Mouse (Mus musculus) myocyte (in vitro differentiated cells): ENCODE measurements around the gene Aurka. TPM values are rescaled to one million over a fixed set of nuclear protein-coding genes. Genes with fewer than 3 reads are reported as not detected.

ENCODE experiments used
- H3K27me3 ChIP-seq: one replicate; pipeline ENCODE4 v1.6.1; 2011; ENCODE audit not compliant: control insufficient read depth, insufficient read depth, insufficient read length
- H3K36me3 ChIP-seq: one replicate; pipeline ENCODE4 v1.6.1; 2011; ENCODE audit not compliant: control insufficient read depth, insufficient read depth
- H3K4me2 ChIP-seq: one replicate; pipeline ENCODE4 v1.6.1; 2011; ENCODE audit warnings: low read depth, control low read depth
- H3K4me3 ChIP-seq: one replicate; pipeline ENCODE4 v1.5.1; 2011; ENCODE audit warnings: mild to moderate bottlenecking, control low read depth, moderate library complexity
- H3K79me2 ChIP-seq: one replicate; pipeline ENCODE4 v1.6.1; 2011; ENCODE audit not compliant: control insufficient read depth, insufficient read depth
- H3ac ChIP-seq: one replicate; pipeline ENCODE4 v1.6.1; 2011; ENCODE audit not compliant: control insufficient read depth, insufficient read length
- CEBPB ChIP-seq: IDR thresholded peaks from 2 replicates; pipeline ENCODE4 v1.6.1; 2011; ENCODE audit warnings: mild to moderate bottlenecking, moderate library complexity; ENCODE audit not compliant: poor library complexity, insufficient read depth, severe bottlenecking
- E2F4 ChIP-seq: IDR thresholded peaks from one replicate; pipeline ENCODE4 v1.6.1; 2011; ENCODE audit warnings: mild to moderate bottlenecking, control low read depth, moderate library complexity; ENCODE audit not compliant: insufficient read depth
- MAX ChIP-seq: IDR thresholded peaks from one replicate; pipeline ENCODE4 v1.6.1; 2011; ENCODE audit warnings: low read depth, mild to moderate bottlenecking, control low read depth
- MYOD1 ChIP-seq, 3 experiments: IDR thresholded peaks; one replicate each; pipeline ENCODE4 v1.6.1; 2011; ENCODE audit warnings: control low read depth in 2 of 3, low read depth in 2 of 3, mild to moderate bottlenecking in 2 of 3, moderate library complexity in 1 of 3; ENCODE audit not compliant: insufficient read length in 2 of 3, control insufficient read depth in 1 of 3
- MYOG ChIP-seq, 3 experiments: IDR thresholded peaks; one replicate each; pipeline ENCODE4 v1.6.1; 2011; ENCODE audit warnings: control low read depth in 2 of 3, low read depth in 2 of 3, mild to moderate bottlenecking in 2 of 3; ENCODE audit not compliant: insufficient read length in 2 of 3, control insufficient read depth in 1 of 3, insufficient read depth in 1 of 3
- POLR2A ChIP-seq: IDR thresholded peaks from one replicate; pipeline ENCODE4 v1.6.1; 2011; ENCODE audit warnings: low read depth, mild to moderate bottlenecking, control low read depth, moderate library complexity; ENCODE audit not compliant: insufficient read length
- POLR2AphosphoS2 ChIP-seq: IDR thresholded peaks from one replicate; pipeline ENCODE4 v1.6.1; 2011; ENCODE audit warnings: low read depth, control low read depth; ENCODE audit not compliant: insufficient read length
- REST ChIP-seq: IDR thresholded peaks from one replicate; pipeline ENCODE4 v1.6.1; 2011; ENCODE audit warnings: mild to moderate bottlenecking, control low read depth, moderate library complexity; ENCODE audit not compliant: insufficient read depth, insufficient read length
- SRF ChIP-seq: IDR thresholded peaks from one replicate; pipeline ENCODE4 v1.6.1; 2011; ENCODE audit warnings: low read depth; ENCODE audit not compliant: control insufficient read depth, insufficient read length
- TCF12 ChIP-seq: IDR thresholded peaks from one replicate; pipeline ENCODE4 v1.6.1; 2011; ENCODE audit warnings: mild to moderate bottlenecking, control low read depth; ENCODE audit not compliant: poor library complexity, insufficient read depth, severe bottlenecking
- TCF3 ChIP-seq: IDR thresholded peaks from one replicate; pipeline ENCODE4 v1.6.1; 2011; ENCODE audit warnings: low read depth, control low read depth; ENCODE audit not compliant: insufficient read length
- polyA plus RNA-seq: library from polyadenylated mRNA; unstranded; fragments of >200 nt; fragmentation: generic; extraction: Trizol; gene quantifications from one replicate; pipeline ENCODE4 v1.2.1, GENCODE M21; 2012; ENCODE audit warnings: missing spikeins

Aurka gene
- polyA plus RNA-seq, 1 experiment: 46.9 TPM

DNA sequence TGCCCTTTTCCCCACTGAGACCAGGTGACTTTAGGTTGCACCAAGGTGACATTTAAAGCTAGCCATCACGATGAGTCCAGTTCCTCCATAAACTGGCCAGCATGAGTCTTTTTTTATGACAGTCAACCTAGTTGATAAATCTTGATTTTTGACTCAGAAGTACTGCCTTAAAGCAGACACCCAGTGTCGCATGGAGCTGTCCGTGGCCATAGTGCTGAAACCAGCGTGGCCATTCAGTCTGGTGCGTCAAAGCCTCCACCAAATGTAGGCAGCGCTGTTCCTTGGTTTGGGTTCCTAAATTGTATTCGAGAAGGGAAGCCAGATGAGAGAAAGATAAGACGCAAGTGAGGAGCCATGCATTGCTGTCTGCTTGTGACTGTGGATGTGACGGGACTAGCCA is 49.5 kb downstream of the Aurka start:
- no peak overlapping the region for H3K4me3 ChIP-seq
- no peaks in the 10 kb centered on the region for H3K27me3 ChIP-seq
- H3ac ChIP-seq: no peak overlapping the region
- TF ChIP-seq MYOG (IDR thresholded peaks at IDR 0.05; ENCODE audit: control insufficient read depth in 1 of 3, insufficient read depth in 1 of 3, insufficient read length in 2 of 3, low read depth in 2 of 3) (no peak), REST (peak; percentile 95), MAX (peak; percentile 12)
- no peaks in the 10 kb centered on the region for H3K36me3 ChIP-seq
- H3K4me2 ChIP-seq: no peak overlapping the region
- no peaks in the 10 kb centered on the region for H3K79me2 ChIP-seq

GRCm38 (mm10) chr2:172311731-172312130 is 58.6 kb downstream of the Aurka start:
- TF ChIP-seq CEBPB (no peak), MYOD1 (IDR thresholded peaks at IDR 0.05; ENCODE audit: control insufficient read depth in 1 of 3, insufficient read length in 2 of 3, low read depth in 2 of 3) (no peak), SRF (no peak), MYOG (IDR thresholded peaks at IDR 0.05; ENCODE audit: control insufficient read depth in 1 of 3, insufficient read depth in 1 of 3, insufficient read length in 2 of 3, low read depth in 2 of 3) (no peak), POLR2AphosphoS2 (no peak), E2F4 (no peak)
- Histone ChIP-seq H3K4me2 (no peak overlapping the region), H3K4me3 (no peak overlapping the region), H3ac (no peak overlapping the region), H3K27me3 (no peaks in the 10 kb centered on the region), H3K36me3 (no peaks in the 10 kb centered on the region), H3K79me2 (no peaks in the 10 kb centered on the region)

DNA sequence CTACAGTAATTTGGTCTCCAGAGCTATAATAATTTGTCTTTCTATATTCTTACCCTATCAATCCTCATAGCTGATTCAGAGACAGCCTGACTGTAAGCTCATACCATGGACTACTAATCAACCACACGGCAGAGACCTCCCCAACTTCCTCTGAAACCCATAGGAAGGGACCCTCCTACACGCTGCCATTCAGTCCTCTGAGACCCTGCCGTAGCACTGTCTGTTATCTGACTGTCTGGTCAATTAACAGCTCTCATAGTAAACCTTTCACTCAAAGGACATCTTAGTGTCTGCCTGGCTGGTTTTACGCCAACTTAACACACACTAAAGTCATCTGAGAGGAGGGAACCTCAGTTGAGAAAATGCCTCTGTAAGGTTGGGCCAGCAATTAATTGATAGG is 63.8 kb downstream of the Aurka start:
- Histone ChIP-seq H3K4me2 (no peak overlapping the region), H3K79me2 (no peaks in the 10 kb centered on the region), H3K4me3 (no peak overlapping the region), H3ac (no peak overlapping the region), H3K27me3 (no peaks in the 10 kb centered on the region), H3K36me3 (no peaks in the 10 kb centered on the region)
- TF ChIP-seq CEBPB (no peak), MAX (no peak), REST (no peak), MYOG (IDR thresholded peaks at IDR 0.05; ENCODE audit: control insufficient read depth in 1 of 3, insufficient read depth in 1 of 3, insufficient read length in 2 of 3, low read depth in 2 of 3) (no peak), MYOD1 (IDR thresholded peaks at IDR 0.05; ENCODE audit: control insufficient read depth in 1 of 3, insufficient read length in 2 of 3, low read depth in 2 of 3) (no peak), POLR2A (no peak), TCF3 (no peak), TCF12 (no peak), SRF (no peak), POLR2AphosphoS2 (no peak), E2F4 (no peak)

Other genes starting within 250 kb of the Aurka start
- not detected for gene Mc3r, start 122.0 kb downstream of the Aurka start, polyA plus RNA-seq
- 3.9 TPM for gene Fam210b, start 25.0 kb downstream of the Aurka start, polyA plus RNA-seq
- 28.3 TPM for gene Cstf1, start 146 bp upstream of the Aurka start, polyA plus RNA-seq
- 0.24 TPM for gene Cass4, start 23.3 kb upstream of the Aurka start, polyA plus RNA-seq
- 49.8 TPM for gene Rtf2, start 70.0 kb upstream of the Aurka start, polyA plus RNA-seq
- 0.17 TPM for gene Gcnt7, start 88.1 kb upstream of the Aurka start, polyA plus RNA-seq
- gene Fam209, start 102.0 kb upstream of the Aurka start, polyA plus RNA-seq: 0.08 TPM
- gene Tfap2c, start 179.1 kb upstream of the Aurka start, polyA plus RNA-seq: not detected